Mouse (Mus musculus) fat pad, adult 2 months (tissue): ENCODE results near the gene Myh14.
"Not testable (repeated sequence)": the region's sequence is repeated elsewhere in the genome, so short reads cannot be mapped to it uniquely, and the experiment has no call there.

Source experiments
- DNase-seq: peaks from one replicate; pipeline ENCODE4 v3.0.0-alpha.2; 2011; ENCODE audit warnings: low read depth, low spot score; ENCODE audit errors: extremely low read depth

Myh14 gene

GRCm38 (mm10) chr7:44670803-44671202, at the start of gene Myh14:
Gene Myh14 (minus strand): TSS chr7:44670843.
- peak; percentile 54 for DNase-seq

- DNase-seq = no peak
These were observed 39.2 kb upstream of the Myh14 start for GRCm38 (mm10) chr7:44709881-44710280.

GRCm38 (mm10) chr7:44708574-44708973, 37.9 kb upstream of the Myh14 start, which contains the start of gene Izumo2:
Gene Izumo2 (plus strand): TSS chr7:44708742.
- DNase-seq = no peak

- not testable (repeated sequence) for DNase-seq
These were observed 37.5 kb upstream of the Myh14 start for GRCm38 (mm10) chr7:44708093-44708492.

GRCm38 (mm10) chr7:44707169-44707675, 36.6 kb upstream of the Myh14 start:
- DNase-seq = no peak

- no peak for DNase-seq
These were observed 35.7 kb upstream of the Myh14 start for GRCm38 (mm10) chr7:44706322-44706721.

GRCm38 (mm10) chr7:44705086-44705485, 34.4 kb upstream of the Myh14 start:
- no peak for DNase-seq

GRCm38 (mm10) chr7:44704363-44704762, 33.7 kb upstream of the Myh14 start:
- no peak for DNase-seq

- no peak for DNase-seq
These were observed 32.3 kb upstream of the Myh14 start for GRCm38 (mm10) chr7:44702985-44703384.

- no peak for DNase-seq
These were observed 31.3 kb upstream of the Myh14 start for GRCm38 (mm10) chr7:44701921-44702320.

- no peak for DNase-seq
These were observed 27.3 kb upstream of the Myh14 start for GRCm38 (mm10) chr7:44697980-44698379.

- no peak for DNase-seq
These were observed 26.6 kb upstream of the Myh14 start for GRCm38 (mm10) chr7:44697191-44697710.

GRCm38 (mm10) chr7:44695223-44695622, 24.6 kb upstream of the Myh14 start:
- no peak for DNase-seq

GRCm38 (mm10) chr7:44693427-44694175, 23.0 kb upstream of the Myh14 start:
- no peak for DNase-seq

- no peak for DNase-seq
These were observed 18.7 kb upstream of the Myh14 start for GRCm38 (mm10) chr7:44689331-44689730.

GRCm38 (mm10) chr7:44688890-44689289, 18.2 kb upstream of the Myh14 start:
- no peak for DNase-seq

GRCm38 (mm10) chr7:44685531-44686402, 15.1 kb upstream of the Myh14 start:
- no peak for DNase-seq

GRCm38 (mm10) chr7:44683656-44684055, 13.0 kb upstream of the Myh14 start:
- no peak for DNase-seq

- no peak for DNase-seq
These were observed 6.0 kb upstream of the Myh14 start for GRCm38 (mm10) chr7:44676611-44677010.

- no peak for DNase-seq
These were observed 5.5 kb upstream of the Myh14 start for GRCm38 (mm10) chr7:44676126-44676525.

GRCm38 (mm10) chr7:44675171-44675570, 4.5 kb upstream of the Myh14 start:
- no peak for DNase-seq
